Mouse (Mus musculus) left cerebral cortex, adult 11 months (tissue): ENCODE measurements around the gene Ctdsp2.
A peak's percentile ranks its signal among the peaks of the same experiment; 100 is the strongest.

Experiments
- DNase-seq: peaks from one replicate; pipeline ENCODE4 v3.0.0; 2022; ENCODE audit warnings: low spot score

Ctdsp2 gene

GRCm38 (mm10) chr10:126962966-126963330, 15.6 kb upstream of the Ctdsp2 start:
- no peak for DNase-seq

DNA sequence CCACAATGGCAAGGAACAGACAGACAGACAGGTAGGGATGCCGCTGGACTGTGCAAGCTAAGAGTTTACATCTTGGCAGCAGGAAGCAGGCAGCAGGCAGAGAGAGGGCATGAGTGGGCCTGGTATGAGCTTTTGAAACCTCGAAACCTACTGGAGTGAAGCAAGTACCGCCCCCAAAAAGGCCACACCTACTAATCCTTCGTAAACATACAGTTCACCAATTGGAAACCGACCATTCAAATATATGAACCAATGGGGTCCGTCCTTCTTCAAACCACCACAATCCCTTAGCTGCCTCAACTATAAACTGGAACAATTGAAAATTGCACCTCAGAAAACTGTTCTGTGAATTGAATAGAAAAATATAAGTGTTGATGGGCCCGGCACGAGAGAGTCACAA, 14.7 kb upstream of the Ctdsp2 start:
- no peak for DNase-seq

GRCm38 (mm10) chr10:126971363-126972050, 7.0 kb upstream of the Ctdsp2 start:
- no peak for DNase-seq

DNA sequence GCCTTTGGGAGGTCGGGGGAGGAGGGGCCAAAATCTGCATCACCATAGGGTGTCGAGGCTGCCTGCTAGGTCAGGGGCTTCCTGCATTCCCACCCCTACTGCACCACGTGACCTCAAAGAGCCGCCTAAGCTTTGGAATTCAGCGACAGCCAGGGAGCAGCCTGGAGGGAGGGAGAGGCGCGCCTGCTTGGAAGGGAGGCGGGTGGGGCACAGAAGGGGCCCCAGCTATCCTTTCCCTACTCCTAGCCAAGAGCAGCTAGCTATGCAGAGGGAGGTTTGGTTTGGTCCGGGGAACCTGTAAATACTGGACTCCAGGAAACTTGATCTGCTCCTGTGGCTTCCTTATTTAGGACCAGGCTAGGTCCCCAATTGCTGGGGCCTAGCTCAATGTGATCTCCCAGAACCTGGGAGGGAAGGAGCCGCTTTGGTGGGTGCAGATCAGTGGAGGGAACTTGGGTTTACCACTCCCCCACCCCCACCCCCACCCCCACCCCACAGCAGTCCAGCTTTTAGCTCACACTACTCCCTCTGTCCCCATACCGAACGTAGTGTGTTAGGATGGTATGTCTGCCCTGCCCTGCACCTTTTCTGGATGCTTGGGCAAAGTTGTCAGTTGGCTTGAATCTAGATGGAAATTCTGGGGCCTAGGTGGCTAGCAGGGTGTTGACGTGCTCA, 6.3 kb upstream of the Ctdsp2 start:
- no peak for DNase-seq

GRCm38 (mm10) chr10:126972988-126973387, 5.5 kb upstream of the Ctdsp2 start:
- no peak for DNase-seq

GRCm38 (mm10) chr10:126975706-126976105, 2.8 kb upstream of the Ctdsp2 start:
- no peak for DNase-seq

- DNase-seq = no peak
Measured at GRCm38 (mm10) chr10:126977076-126977475, 1.4 kb upstream of the Ctdsp2 start.

DNA sequence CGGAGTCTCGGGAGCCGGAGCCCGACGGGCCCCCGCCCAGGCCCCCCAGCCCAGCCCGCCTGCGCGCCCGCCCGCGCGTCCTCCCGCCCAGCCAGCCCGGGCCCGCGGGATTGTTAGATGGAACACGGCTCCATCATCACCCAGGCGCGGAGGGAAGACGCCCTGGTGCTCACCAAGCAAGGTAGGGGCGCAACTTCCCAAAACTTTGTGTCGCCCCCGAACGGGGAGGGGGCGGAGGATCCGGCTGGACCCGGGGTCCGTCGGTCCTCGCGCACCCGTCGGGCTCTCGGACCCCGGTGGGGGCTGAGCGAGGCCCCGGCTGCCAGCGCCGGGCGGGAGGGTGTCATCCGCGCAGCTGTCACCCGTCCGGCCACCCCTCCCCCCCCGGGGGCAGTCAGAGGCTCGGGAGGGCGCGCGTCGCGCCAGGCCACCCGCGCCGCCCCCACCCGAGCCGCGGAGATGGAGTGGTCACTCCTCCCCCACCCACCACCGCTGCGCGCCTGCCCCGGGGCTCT, 661 bp downstream of the Ctdsp2 start:
- DNase-seq = no peak

GRCm38 (mm10) chr10:126979636-126980151, 1.2 kb downstream of the Ctdsp2 start:
- no peak for DNase-seq

DNA sequence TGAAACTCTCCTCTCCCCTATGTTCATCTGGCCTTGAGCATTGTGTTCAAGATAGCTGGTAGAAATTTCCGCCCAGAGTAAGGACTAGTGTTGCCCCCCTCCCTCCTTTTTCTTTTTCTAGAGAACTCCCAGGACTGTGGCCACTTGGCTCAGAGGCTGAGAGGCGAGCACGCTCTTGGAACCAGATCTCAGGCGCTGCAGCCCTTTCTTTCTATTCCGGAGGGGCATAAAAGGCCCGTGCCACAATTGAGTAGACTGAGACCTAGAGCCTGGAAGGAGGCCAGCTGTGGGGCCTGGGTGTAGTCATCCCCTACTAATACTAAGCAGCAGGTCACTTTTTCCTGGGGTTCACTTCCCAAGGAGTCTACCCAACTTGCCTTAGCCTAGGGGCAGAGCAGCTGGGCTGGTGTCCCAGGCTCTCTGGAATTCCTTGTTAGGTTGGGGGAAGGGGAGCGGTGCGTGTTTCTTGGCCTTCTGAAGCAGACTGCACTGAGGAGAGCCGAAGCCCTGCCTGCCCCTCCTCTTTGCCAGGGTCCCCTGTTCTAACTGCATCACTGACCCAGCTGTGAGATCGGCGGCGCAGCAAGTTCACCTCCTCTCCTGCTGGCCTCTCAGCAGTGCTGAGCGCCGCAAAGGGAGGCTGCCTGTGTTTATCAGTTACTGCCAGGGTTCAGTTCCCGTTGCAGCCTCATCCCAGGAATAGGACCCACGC, 1.9 kb downstream of the Ctdsp2 start:
- DNase-seq = no peak

GRCm38 (mm10) chr10:126980933-126981530, 2.5 kb downstream of the Ctdsp2 start:
- DNase-seq = no peak

DNA sequence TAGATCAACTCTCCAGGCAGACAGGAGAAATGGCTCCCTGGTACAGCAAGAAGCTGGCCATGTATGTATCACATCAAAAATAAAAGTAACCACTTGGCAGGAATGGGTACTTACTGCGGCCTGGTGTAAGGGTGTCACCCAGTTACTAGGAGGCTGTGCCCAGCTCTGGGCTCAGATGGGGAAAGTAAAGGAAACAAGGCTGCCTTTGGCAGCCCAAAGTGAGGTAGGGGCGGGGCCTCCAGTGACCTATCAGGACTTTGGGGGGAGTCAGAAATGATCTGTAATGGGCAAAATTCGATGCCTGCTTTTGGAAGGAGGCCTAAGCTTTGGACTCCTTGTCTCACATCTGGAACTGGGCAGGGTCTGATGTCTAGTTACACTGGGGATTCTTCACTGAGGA, 3.2 kb downstream of the Ctdsp2 start:
- DNase-seq = no peak

GRCm38 (mm10) chr10:126983193-126983725, 4.7 kb downstream of the Ctdsp2 start:
- no peak for DNase-seq

- DNase-seq = no peak
Measured at GRCm38 (mm10) chr10:126984189-126985004, 5.9 kb downstream of the Ctdsp2 start.

DNA sequence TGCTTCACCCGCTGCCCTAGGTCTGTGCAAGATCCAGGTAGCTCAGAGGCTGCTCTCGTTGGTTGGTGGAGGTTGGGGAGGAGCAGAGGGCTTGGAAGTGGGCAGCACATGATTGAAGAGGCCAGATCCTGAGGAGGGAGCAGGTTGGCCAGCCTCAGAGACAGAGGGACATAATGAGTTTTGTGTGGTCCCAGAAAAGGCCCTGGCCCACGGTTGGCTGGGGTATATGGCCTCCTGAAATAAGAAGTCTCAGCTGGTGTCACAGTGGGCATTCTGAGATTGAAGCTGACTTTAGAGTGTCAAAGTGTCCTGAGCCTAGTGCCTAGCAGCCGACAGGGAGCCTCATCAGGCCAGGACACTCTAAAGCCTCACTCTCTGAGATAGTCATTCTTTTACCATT, 6.6 kb downstream of the Ctdsp2 start:
- no peak for DNase-seq

DNA sequence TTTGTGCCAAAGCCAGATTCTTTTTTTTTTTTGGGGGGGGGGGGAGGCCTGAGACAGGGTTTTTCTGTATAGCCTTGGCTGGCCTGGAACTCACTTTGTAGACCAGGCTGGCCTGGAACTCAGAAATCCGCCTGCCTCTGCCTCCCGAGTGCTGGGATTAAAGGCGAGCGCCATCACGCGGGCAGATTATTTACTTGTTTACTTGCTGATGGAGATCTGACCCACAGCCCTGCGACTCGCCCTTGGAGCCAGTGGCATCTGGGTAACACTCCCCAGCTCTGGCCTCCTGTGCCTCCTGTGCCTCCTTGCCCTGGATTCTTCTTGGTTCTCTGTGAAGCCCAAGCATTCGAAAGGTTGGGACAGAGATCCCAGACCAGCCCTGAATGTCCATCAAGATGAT, 7.1 kb downstream of the Ctdsp2 start:
- no peak for DNase-seq

DNA sequence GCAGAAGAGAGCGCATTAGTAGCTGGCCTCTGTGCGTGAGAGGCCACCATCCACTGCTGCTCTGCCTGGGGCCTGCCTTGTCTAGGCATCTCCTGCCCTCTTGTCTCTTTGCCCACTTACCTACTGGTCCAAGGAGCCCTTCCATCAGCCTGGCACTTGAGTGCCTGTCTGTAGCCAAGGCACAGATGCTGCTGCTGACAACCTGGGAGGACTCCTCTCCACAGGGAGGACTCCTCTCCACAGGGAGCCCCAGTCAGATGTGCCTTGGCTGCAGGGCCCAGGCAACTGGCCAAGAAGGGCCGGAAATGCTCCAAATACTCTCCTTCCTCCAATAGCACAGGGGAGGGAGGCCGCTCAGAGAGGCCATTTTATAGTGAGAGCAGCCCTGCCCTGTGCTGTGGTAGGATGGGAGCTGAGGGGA, 8.0 kb downstream of the Ctdsp2 start:
- DNase-seq = peak; percentile 47

DNA sequence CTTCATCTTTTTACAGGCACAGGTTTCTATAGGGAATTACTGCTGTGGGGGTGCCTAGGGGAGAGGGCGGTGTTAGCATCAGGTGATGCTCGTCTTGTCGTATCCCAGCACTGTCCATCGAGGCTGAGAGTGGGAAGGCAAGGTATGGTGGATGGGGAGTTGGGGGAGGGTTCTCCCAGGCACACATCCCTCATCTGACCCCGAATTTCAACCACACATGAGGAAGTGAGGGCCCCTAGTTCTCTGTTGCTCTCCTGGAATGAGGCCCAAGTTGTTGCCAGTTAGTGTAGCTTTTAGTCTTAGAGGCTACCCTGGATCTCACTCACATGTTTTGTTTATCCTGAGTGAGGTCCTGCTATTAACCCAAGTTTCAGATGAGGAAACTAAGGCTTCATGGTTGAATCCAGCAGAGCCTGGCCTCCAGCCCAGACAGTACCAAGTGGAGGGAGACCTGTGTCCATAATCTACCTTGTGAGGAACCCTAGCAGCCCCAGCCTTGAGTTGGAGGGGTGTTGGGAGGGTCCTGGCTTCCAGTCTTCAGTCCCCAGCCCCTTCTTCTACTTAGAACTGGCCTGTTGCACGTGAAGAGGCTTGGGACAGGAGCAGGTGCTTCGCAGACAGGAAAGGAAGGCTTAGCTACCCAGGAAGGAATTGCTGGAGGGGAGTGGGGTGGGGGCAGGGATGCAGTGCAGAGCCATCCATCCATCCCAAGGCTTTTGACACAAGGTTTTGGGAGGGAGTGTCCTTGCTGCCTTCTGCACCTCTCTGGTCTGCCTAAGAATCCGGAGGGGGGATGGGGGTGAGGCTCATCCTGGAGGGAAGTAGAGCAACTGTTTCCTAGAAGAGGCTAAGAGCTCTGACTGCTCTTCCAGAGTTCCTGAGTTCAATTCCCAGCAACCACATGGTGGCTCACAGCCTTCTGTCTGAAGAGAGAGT, 8.9 kb downstream of the Ctdsp2 start:
- no peak for DNase-seq

- no peak for DNase-seq
Measured at GRCm38 (mm10) chr10:126988513-126989165, 10.1 kb downstream of the Ctdsp2 start.
